ENCODE assay signal across 8 mouse cellular contexts in genomic region chr11:96463986-96464715, GRCm38 (mm10). TPM values are rescaled to one million over a fixed set of nuclear protein-coding genes. Genes with fewer than 3 reads are reported as not detected.
DNase-seq lines count a peak whose midpoint lies in the region; ATAC-seq and TF ChIP-seq lines count a peak whose summit lies in the region.

Gene Skap1, plus strand, starts transcription at chr11:96464593.

- H3K4me3 ChIP-seq in heart, postnatal 0 days (ENCODE audit: low read depth, low read length): peak within 1 kb of the TSS; percentile 41
- H3K4me3 ChIP-seq in hindbrain, embryonic 16.5 days (ENCODE audit: low read length): peak within 1 kb of the TSS; percentile 43
- peak within 1 kb of the TSS; percentile 36 for H3K4me3 ChIP-seq in midbrain, embryonic 13.5 days (replicated peaks)

- WGBS in heart, postnatal 0 days: 8% methylated on average over 38 of the region's 42 CpGs
- WGBS in hindbrain, embryonic 16.5 days: 6% methylated on average over 24 of the region's 42 CpGs
- 4% methylated on average over 38 of the region's 42 CpGs for WGBS in midbrain, embryonic 13.5 days

- ATAC-seq in heart, postnatal 0 days (ENCODE audit: insufficient read depth, low read depth): no peak
- ATAC-seq in hindbrain, embryonic 16.5 days: no peak
- ATAC-seq in midbrain, embryonic 13.5 days: no peak

- peaks cover 65% of the 10 kb centered on the region for H3K27me3 ChIP-seq in heart, postnatal 0 days (ENCODE audit: control insufficient read depth, insufficient read depth, low read length)
- H3K27me3 ChIP-seq in hindbrain, embryonic 16.5 days (replicated peaks; ENCODE audit: control insufficient read depth, insufficient read depth, low read length): no peaks in the 10 kb centered on the region
- peaks cover 19% of the 10 kb centered on the region for H3K27me3 ChIP-seq in midbrain, embryonic 13.5 days

- no peak within 1 kb of the TSS for H3K27ac ChIP-seq in heart, postnatal 0 days (ENCODE audit: low read depth)
- no peak within 1 kb of the TSS for H3K27ac ChIP-seq in hindbrain, embryonic 16.5 days (ENCODE audit: low read depth, low read length)
- H3K27ac ChIP-seq in midbrain, embryonic 13.5 days: peak within 1 kb of the TSS; percentile 92; the same call in 1 of the 2 replicates

- no peaks in the 10 kb centered on the region for H3K9me3 ChIP-seq in heart, postnatal 0 days (replicated peaks; ENCODE audit: control insufficient read depth, low read length)
- H3K9me3 ChIP-seq in hindbrain, embryonic 16.5 days (ENCODE audit: control insufficient read depth, low read length): no peaks in the 10 kb centered on the region
- H3K9me3 ChIP-seq in midbrain, embryonic 13.5 days: no peaks in the 10 kb centered on the region

- TF ChIP-seq EP300 in heart, postnatal 0 days (IDR thresholded peaks at IDR 0.05; ENCODE audit: low read depth): no peak

- H3K4me1 ChIP-seq in heart, postnatal 0 days (ENCODE audit: control insufficient read depth, insufficient read depth): 0 out of 2 replicates have a peak, but pooled peaks cover 6% of the 10 kb centered on the region
- peaks cover 26% of the 10 kb centered on the region for H3K4me1 ChIP-seq in hindbrain, embryonic 16.5 days (ENCODE audit: control insufficient read depth, insufficient read depth, low read depth, low read length)
- H3K4me1 ChIP-seq in midbrain, embryonic 13.5 days (replicated peaks): peaks cover 50% of the 10 kb centered on the region

- no peaks in the 10 kb centered on the region for H3K36me3 ChIP-seq in heart, postnatal 0 days (replicated peaks; ENCODE audit: control insufficient read depth, insufficient read depth, low read length)
- H3K36me3 ChIP-seq in hindbrain, embryonic 16.5 days (ENCODE audit: control insufficient read depth, insufficient read depth, low read length): no peaks in the 10 kb centered on the region
- H3K36me3 ChIP-seq in midbrain, embryonic 13.5 days: no peaks in the 10 kb centered on the region

- TF ChIP-seq CTCF in heart, postnatal 0 days (IDR thresholded peaks at IDR 0.05; ENCODE audit: low read depth): no peak

- no peak for DNase-seq in heart, postnatal 0 days (ENCODE audit: low spot score)
- no peak for DNase-seq in heart, adult 8-10 months (ENCODE audit: low spot score)
- DNase-seq in adrenal gland, postnatal 14 days: peak; percentile 57
- peak; percentile 86 for DNase-seq in thymus, postnatal 4 days
- DNase-seq in left cerebral cortex, adult 11 months (ENCODE audit: low spot score): no peak
- no peak for DNase-seq in right cerebral cortex, postnatal 4 days

- H3K4me2 ChIP-seq in heart, postnatal 0 days (ENCODE audit: low read depth, low read length): peak within 1 kb of the TSS; percentile 64
- peak within 1 kb of the TSS; percentile 79 for H3K4me2 ChIP-seq in hindbrain, embryonic 16.5 days (ENCODE audit: low read length)
- H3K4me2 ChIP-seq in midbrain, embryonic 13.5 days (replicated peaks): peak within 1 kb of the TSS; percentile 67

- no peak within 1 kb of the TSS for H3K9ac ChIP-seq in heart, postnatal 0 days (replicated peaks; ENCODE audit: low read depth, low read length)
- peak within 1 kb of the TSS; percentile 55 for H3K9ac ChIP-seq in hindbrain, embryonic 16.5 days (ENCODE audit: low read depth, low read length)
- peak within 1 kb of the TSS; percentile 53; the same call in 1 of the 2 replicates for H3K9ac ChIP-seq in midbrain, embryonic 13.5 days (replicated peaks)

RNA-seq across cellular contexts. Expression of gene Skap1, which starts in this region (rescaled TPM):
- total RNA-seq in heart, postnatal 0 days (2014; rRNA removed; ENCODE audit: low replicate concordance): 4.4 TPM in 1 of 2 replicates, not detected in the other
- 0.11 TPM in 1 of 2 replicates, not detected in the other for polyA plus RNA-seq in heart, postnatal 0 days (2015; fragmentation: Nextera tagmentation; extraction: Ambion mirVana)
- total RNA-seq in heart, adult 8-10 months (2022): under 1 TPM in 2 of 4 experiments, not detected in 2; 0.30 to 0.34 TPM
- total RNA-seq in adrenal gland, postnatal 14 days (2021): 4.0 and 12.9 TPM in 2 replicates
- 5.9 and 7.4 TPM in 2 replicates for polyA plus RNA-seq in hindbrain, embryonic 16.5 days (2015; fragmentation: Nextera tagmentation; extraction: Ambion mirVana)
- 3.4 and 4.0 TPM in 2 replicates for polyA plus RNA-seq in midbrain, embryonic 13.5 days (2015; fragmentation: Nextera tagmentation; extraction: Ambion mirVana)

Comparison
In these comparisons a context has a peak if more than half of its experiments do, and no peak if none do; other contexts are left out.
1. DNase-seq: peak in adrenal gland, postnatal 14 days (single experiment) and thymus, postnatal 4 days (single experiment); none in heart, postnatal 0 days (single experiment), heart, adult 8-10 months (single experiment), left cerebral cortex, adult 11 months (single experiment) and right cerebral cortex, postnatal 4 days (single experiment).
2. Peak in every context shown above with its lines, with median percentiles within 50 percentile points of each other: H3K4me2 ChIP-seq and H3K4me3 ChIP-seq.